Mouse (Mus musculus) central nervous system, embryonic 18 days (tissue): ENCODE data around the gene Abi2. TPM values are rescaled to one million over a fixed set of nuclear protein-coding genes. Genes with fewer than 3 reads are reported as not detected.

ENCODE experiments used
- polyA plus RNA-seq: library from polyadenylated mRNA; depleted of rRNA; stranded (reverse); fragments of >200 nt; gene quantifications from 2 replicates; pipeline ENCODE4 v1.2.3, GENCODE M21; 2012; rRNA removed

The Abi2 gene
- 84.2 and 93.6 TPM in 2 replicates for polyA plus RNA-seq

GRCm38 (mm10) chr1:60409168-60409828 is at the start of gene Abi2:
Abi2 (plus strand) TSS chr1:60409619.

Other genes starting within 250 kb of the Abi2 start
- gene Nbeal1, start 229.0 kb upstream of the Abi2 start, polyA plus RNA-seq, result 6.8 and 7.7 TPM in 2 replicates
- gene Cyp20a1, start 66.3 kb upstream of the Abi2 start, polyA plus RNA-seq, result 14.3 and 14.4 TPM in 2 replicates
- 20.9 and 21.9 TPM in 2 replicates for gene Raph1, start 157.5 kb downstream of the Abi2 start, polyA plus RNA-seq